Mouse (Mus musculus) stomach, postnatal 0 days (tissue): ENCODE data around the gene Gm6904. TPM values are rescaled to one million over a fixed set of nuclear protein-coding genes. Genes with fewer than 3 reads are reported as not detected.

ENCODE experiments used
- ATAC-seq: fragments of 200-750 bp; cut with Nextera tagmentation; 2 replicates; pipeline ENCODE4 v1.8.0; 2017; ENCODE audit not compliant: low FRiP score, low TSS enrichment
- DNase-seq: peaks from one replicate; pipeline ENCODE4 v3.0.0-alpha.2; 2016; ENCODE audit warnings: low spot score
- H3K27ac ChIP-seq: fragments of 300-500 bp; sonication (generic); replicated peaks from 2 replicates; pipeline ENCODE4 v1.5.1; 2014; ENCODE audit warnings: mild to moderate bottlenecking, control low read depth
- H3K27me3 ChIP-seq: fragments of 300-500 bp; sonication (generic); 2 replicates; pipeline ENCODE4 v1.6.1; 2014; ENCODE audit warnings: low read length; ENCODE audit not compliant: control insufficient read depth, insufficient read depth
- H3K36me3 ChIP-seq: fragments of 300-500 bp; sonication (generic); 2 replicates; pipeline ENCODE4 v1.6.1; 2014; ENCODE audit warnings: low read length, mixed read lengths; ENCODE audit not compliant: control insufficient read depth, insufficient read depth
- H3K4me1 ChIP-seq: fragments of 300-500 bp; sonication (generic); replicated peaks from 2 replicates; pipeline ENCODE4 v1.6.1; 2014; ENCODE audit warnings: antibody characterized with exemption; ENCODE audit not compliant: control insufficient read depth, insufficient read depth
- H3K4me2 ChIP-seq: fragments of 300-500 bp; sonication (generic); replicated peaks from 2 replicates; pipeline ENCODE4 v1.6.1; 2014; ENCODE audit warnings: low read depth, mild to moderate bottlenecking, control low read depth, moderate library complexity
- H3K4me3 ChIP-seq: fragments of 300-500 bp; sonication (generic); 2 replicates; pipeline ENCODE4 v1.5.1; 2014; ENCODE audit warnings: low read depth, low read length, control low read depth
- H3K9ac ChIP-seq: fragments of 300-500 bp; sonication (generic); 2 replicates; pipeline ENCODE4 v1.6.1; 2014; ENCODE audit warnings: mild to moderate bottlenecking, low read length, control low read depth, mixed read lengths
- H3K9me3 ChIP-seq: fragments of 300-500 bp; sonication (generic); 2 replicates; pipeline ENCODE4 v1.6.1; 2016; ENCODE audit warnings: low read length; ENCODE audit not compliant: control insufficient read depth
- CTCF ChIP-seq: IDR thresholded peaks from 2 replicates; pipeline ENCODE4 v1.5.1; 2016; ENCODE audit warnings: antibody characterized with exemption, low read depth, mild to moderate bottlenecking, moderate library complexity
- EP300 ChIP-seq: optimal IDR thresholded peaks from 2 replicates; pipeline ENCODE3; 2016; ENCODE audit warnings: antibody characterized with exemption
- WGBS: fragments of 180-500 bp; shearing (Covaris S2); extraction: QIAGEN DNeasy Blood & Tissue Kit; methylation state at CpG from one replicate; pipeline ENCODE4 v1.1.7; 2014; 5-methylcytosine and 5-hydroxymethylcytosine counted together
- polyA plus RNA-seq: library from polyadenylated mRNA; unstranded; fragments of >200 nt; fragmentation: Nextera tagmentation; extraction: Ambion mirVana; gene quantifications from 2 replicates; pipeline ENCODE4 v1.2.1, GENCODE M21; 2015

Gene Gm6904
- polyA plus RNA-seq, 1 experiment from 2014 or later: not detected

GRCm38 (mm10) chr14:59209003-59209402 is 51.0 kb downstream of the Gm6904 start:
- WGBS: 85% methylated on average over 7 of the region's 7 CpGs

GRCm38 (mm10) chr14:59205976-59206583 is 53.9 kb downstream of the Gm6904 start:
- Histone ChIP-seq H3K9me3 (no peaks in the 10 kb centered on the region), H3K4me3 (no peak overlapping the region), H3K27me3 (no peaks in the 10 kb centered on the region), H3K27ac (no peak overlapping the region), H3K4me2 (no peak overlapping the region), H3K9ac (no peak overlapping the region), H3K4me1 (no peaks in the 10 kb centered on the region), H3K36me3 (peaks cover 3% of the 10 kb centered on the region; the same call in 1 of the 2 replicates)
- DNase-seq (no peak), ATAC-seq (no peak)
- 64% methylated on average over 10 of the region's 10 CpGs for WGBS
- TF ChIP-seq CTCF: no peak

More at GRCm38 (mm10) chr14:59209003-59209402, 51.0 kb downstream of the Gm6904 start:
- no peaks in the 10 kb centered on the region for H3K27me3 ChIP-seq
- DNase-seq: no peak
- no peaks in the 10 kb centered on the region for H3K9me3 ChIP-seq
- H3K9ac ChIP-seq: no peak overlapping the region
- H3K27ac ChIP-seq: no peak overlapping the region
- no peak overlapping the region for H3K4me3 ChIP-seq
- no peak for ATAC-seq
- no peaks in the 10 kb centered on the region for H3K4me1 ChIP-seq
- H3K36me3 ChIP-seq: peaks cover 3% of the 10 kb centered on the region; the same call in 1 of the 2 replicates
- TF ChIP-seq EP300 (no peak), CTCF (no peak)
- no peak overlapping the region for H3K4me2 ChIP-seq

GRCm38 (mm10) chr14:59205461-59205860 is 54.6 kb downstream of the Gm6904 start:
- Histone ChIP-seq H3K27ac (no peak overlapping the region), H3K36me3 (peaks cover 3% of the 10 kb centered on the region; the same call in 1 of the 2 replicates), H3K9ac (no peak overlapping the region), H3K4me1 (no peaks in the 10 kb centered on the region), H3K4me2 (no peak overlapping the region), H3K9me3 (no peaks in the 10 kb centered on the region), H3K27me3 (no peaks in the 10 kb centered on the region), H3K4me3 (no peak overlapping the region)
- 43% methylated on average over 7 of the region's 7 CpGs for WGBS
- ATAC-seq (no peak), DNase-seq (no peak)
- TF ChIP-seq EP300 (no peak), CTCF (no peak)

- H3K36me3 ChIP-seq: no peaks in the 10 kb centered on the region
- no peaks in the 10 kb centered on the region for H3K9me3 ChIP-seq
- WGBS: under 1% methylated on average over 21 of the region's 21 CpGs
- H3K27ac ChIP-seq: peak overlapping the region; percentile 96
- DNase-seq (no peak), ATAC-seq (no peak)
- peak overlapping the region; percentile 93 for H3K9ac ChIP-seq
- peak overlapping the region; percentile 77 for H3K4me2 ChIP-seq
- H3K4me1 ChIP-seq: no peaks in the 10 kb centered on the region
- H3K27me3 ChIP-seq: no peaks in the 10 kb centered on the region
- TF ChIP-seq EP300 (no peak), CTCF (no peak)
- H3K4me3 ChIP-seq: peak overlapping the region; percentile 91
These were observed 58.3 kb downstream of the Gm6904 start for GRCm38 (mm10) chr14:59201604-59202215.

- peak within 1 kb of the TSS; percentile 77 for H3K4me2 ChIP-seq
- peak within 1 kb of the TSS; percentile 93 for H3K9ac ChIP-seq
- peak; percentile 97 for ATAC-seq
- H3K27ac ChIP-seq: peak within 1 kb of the TSS; percentile 96
- H3K27me3 ChIP-seq: no peaks in the 10 kb centered on the region
- peak within 1 kb of the TSS; percentile 91 for H3K4me3 ChIP-seq
- no peaks in the 10 kb centered on the region for H3K4me1 ChIP-seq
- H3K36me3 ChIP-seq: no peaks in the 10 kb centered on the region
- under 1% methylated on average over 83 of the region's 96 CpGs for WGBS
- TF ChIP-seq EP300: no peak
- peak; percentile 75 for TF ChIP-seq CTCF
- H3K9me3 ChIP-seq: no peaks in the 10 kb centered on the region
- DNase-seq: peak; percentile 94
These were observed 59.1 kb downstream of the Gm6904 start, which contains the start of gene Rcbtb1 for GRCm38 (mm10) chr14:59200711-59201603. Gene Rcbtb1 (plus strand): TSS chr14:59201209.

Other genes starting within 250 kb of the Gm6904 start
- not detected in 2 replicates for gene 1700129C05Rik, start 117.3 kb downstream of the Gm6904 start, polyA plus RNA-seq
- gene Gm5142, start 81.5 kb downstream of the Gm6904 start, polyA plus RNA-seq: not detected in 2 replicates
- 16.1 and 18.6 TPM in 2 replicates for gene Rcbtb1, start 59.0 kb downstream of the Gm6904 start, polyA plus RNA-seq
- gene Phf11a, start 37.3 kb upstream of the Gm6904 start, polyA plus RNA-seq: not detected in 2 replicates
- 0.93 and 1.2 TPM in 2 replicates for gene Phf11b, start 81.1 kb upstream of the Gm6904 start, polyA plus RNA-seq
- gene Phf11d, start 105.3 kb upstream of the Gm6904 start, polyA plus RNA-seq: 5.5 and 6.9 TPM in 2 replicates
- gene Phf11c, start 135.2 kb upstream of the Gm6904 start, polyA plus RNA-seq: 0.18 and 0.30 TPM in 2 replicates
- gene Setdb2, start 180.7 kb upstream of the Gm6904 start, polyA plus RNA-seq: 4.6 and 6.0 TPM in 2 replicates
- gene Cab39l, start 180.8 kb upstream of the Gm6904 start, polyA plus RNA-seq: 28.0 and 30.7 TPM in 2 replicates